Mouse (Mus musculus): ENCODE data around the gene Sh3pxd2b. TPM values are rescaled to one million over a fixed set of nuclear protein-coding genes. Genes with fewer than 3 reads are reported as not detected.

The Sh3pxd2b gene
- polyA plus RNA-seq, 1 experiment from 2014 or later, result 18.6 TPM

DNA sequence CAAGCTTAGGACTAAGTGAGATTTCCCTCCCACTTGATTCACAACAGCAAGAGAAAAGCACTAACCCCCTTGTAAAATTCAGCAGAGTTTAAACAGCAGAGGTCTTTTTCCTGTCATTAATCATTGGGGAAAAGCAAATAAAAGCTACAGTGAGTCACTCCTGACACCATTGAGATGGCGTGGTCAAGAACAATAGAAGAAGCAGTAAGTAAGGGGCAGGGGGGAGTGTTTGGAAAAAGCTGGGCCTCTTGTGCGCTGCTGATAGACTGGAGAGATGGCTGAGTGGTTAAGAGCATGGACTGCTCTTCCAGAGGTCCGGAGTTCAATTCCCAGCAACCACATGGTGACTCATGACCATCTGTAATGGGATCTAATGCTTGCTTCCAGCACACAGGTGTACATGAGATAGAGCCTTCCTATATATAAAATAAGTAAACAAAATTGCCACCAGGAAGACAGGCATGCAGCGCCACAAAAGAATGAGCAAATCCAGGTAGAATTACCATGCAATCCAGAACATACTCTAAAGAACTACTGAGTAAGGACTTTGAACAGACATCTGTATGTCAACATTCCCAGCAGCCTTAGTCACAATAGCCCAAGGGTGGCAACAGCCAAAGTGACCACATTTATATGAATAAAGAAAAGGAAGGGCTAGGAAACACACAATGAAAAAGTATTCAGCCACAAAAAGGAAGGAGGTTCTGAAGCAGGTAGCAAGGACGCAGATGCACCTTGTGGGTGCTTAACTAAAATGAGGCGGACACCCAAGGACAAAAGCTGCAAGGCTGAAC is 1.9 kb upstream of the Sh3pxd2b start:
- Histone ChIP-seq H3K4me1 (peaks cover 37% of the 10 kb centered on the region), H3K27me3 (replicated peaks) (no peaks in the 10 kb centered on the region), H3K27ac (peak overlapping the region; percentile 70), H3K9ac (no peak overlapping the region), H3K36me3 (no peaks in the 10 kb centered on the region), H3K4me2 (0 out of 2 replicates have a peak overlapping the region, but pooled peaks have one; percentile 14), H3K9me3 (no peaks in the 10 kb centered on the region), H3K4me3 (replicated peaks) (no peak overlapping the region)
- 56% methylated on average over 6 of the region's 6 CpGs for WGBS
- ATAC-seq (ENCODE audit: insufficient read depth, low FRiP score, low read depth), result peak; percentile 56

DNA sequence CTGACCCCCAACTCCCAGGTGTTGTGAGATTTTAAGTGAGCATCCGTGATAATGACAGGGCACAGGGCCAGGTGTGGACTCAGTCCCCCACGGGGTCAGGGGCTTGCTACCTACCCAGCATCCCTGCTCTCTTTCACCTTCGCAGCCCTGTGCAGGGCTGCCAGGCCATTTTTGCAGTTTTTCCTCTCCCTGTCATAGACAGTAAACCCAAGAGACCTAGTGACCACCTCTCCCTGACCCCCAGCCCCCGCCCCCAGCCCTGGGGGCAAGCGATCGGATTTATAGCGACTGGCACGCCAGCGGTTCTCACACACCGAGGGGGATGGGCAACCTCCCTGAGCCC is 385 bp upstream of the Sh3pxd2b start:
- H3K27me3 ChIP-seq (replicated peaks), result no peaks in the 10 kb centered on the region
- peak overlapping the region; percentile 84 for H3K4me3 ChIP-seq (replicated peaks)
- H3K27ac ChIP-seq, result peak overlapping the region; percentile 86
- peaks cover 10% of the 10 kb centered on the region for H3K36me3 ChIP-seq
- H3K9ac ChIP-seq, result peak overlapping the region; percentile 92
- ATAC-seq (ENCODE audit: insufficient read depth, low FRiP score, low read depth), result no peak
- H3K4me2 ChIP-seq, result peak overlapping the region; percentile 89
- peaks cover 34% of the 10 kb centered on the region for H3K4me1 ChIP-seq
- 4% methylated on average over 10 of the region's 10 CpGs for WGBS
- no peaks in the 10 kb centered on the region for H3K9me3 ChIP-seq

DNA sequence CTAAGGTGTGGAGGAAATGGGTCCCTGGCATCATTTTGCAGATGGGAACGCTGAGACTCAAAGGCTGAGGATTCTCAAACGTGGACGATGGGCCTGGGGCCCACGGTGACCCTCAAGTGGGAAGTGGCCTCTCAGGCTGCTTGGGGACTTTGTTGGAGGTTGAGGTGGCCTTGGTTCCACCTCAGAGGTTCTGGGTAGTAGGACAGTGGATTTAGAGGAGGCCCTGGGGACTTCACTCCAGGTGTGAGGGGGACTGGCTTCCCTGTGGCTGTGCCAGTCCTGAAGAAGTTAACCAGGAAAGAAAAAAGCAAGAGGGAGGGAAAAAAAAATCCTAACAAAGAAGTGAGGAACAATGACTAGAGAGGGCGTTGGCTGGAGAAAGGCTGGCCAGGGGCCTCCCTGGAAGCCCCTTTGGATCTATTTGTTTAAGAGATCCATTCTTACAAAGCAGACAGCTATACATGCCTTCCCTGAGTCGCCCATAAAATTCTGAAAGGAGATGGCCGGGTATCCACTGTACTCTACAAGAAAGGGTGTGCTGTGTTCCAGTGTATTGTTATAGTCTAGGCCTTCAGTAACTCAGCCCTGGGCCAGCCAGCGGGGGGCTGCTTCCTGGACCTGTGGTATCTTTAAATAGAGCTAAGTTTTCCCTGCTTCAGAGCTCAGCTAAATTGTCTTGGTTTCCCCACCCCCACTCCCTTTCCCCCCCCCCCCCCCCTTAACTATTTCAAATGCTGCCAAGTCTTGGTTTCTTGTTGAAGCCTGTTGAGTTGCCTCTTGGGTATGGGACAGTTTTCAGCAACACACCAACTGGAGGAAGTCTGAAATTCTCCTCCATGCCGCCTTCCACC is 1.0 kb downstream of the Sh3pxd2b start:
- peak overlapping the region; percentile 92 for H3K9ac ChIP-seq
- H3K4me1 ChIP-seq, result peaks cover 34% of the 10 kb centered on the region
- peak overlapping the region; percentile 84 for H3K4me3 ChIP-seq (replicated peaks)
- no peaks in the 10 kb centered on the region for H3K27me3 ChIP-seq (replicated peaks)
- H3K4me2 ChIP-seq, result peak overlapping the region; percentile 89
- peak overlapping the region; percentile 86 for H3K27ac ChIP-seq
- WGBS, result 20% methylated on average over 9 of the region's 9 CpGs
- H3K36me3 ChIP-seq, result peaks cover 16% of the 10 kb centered on the region
- H3K9me3 ChIP-seq, result no peaks in the 10 kb centered on the region
- no peak for ATAC-seq (ENCODE audit: insufficient read depth, low FRiP score, low read depth)

DNA sequence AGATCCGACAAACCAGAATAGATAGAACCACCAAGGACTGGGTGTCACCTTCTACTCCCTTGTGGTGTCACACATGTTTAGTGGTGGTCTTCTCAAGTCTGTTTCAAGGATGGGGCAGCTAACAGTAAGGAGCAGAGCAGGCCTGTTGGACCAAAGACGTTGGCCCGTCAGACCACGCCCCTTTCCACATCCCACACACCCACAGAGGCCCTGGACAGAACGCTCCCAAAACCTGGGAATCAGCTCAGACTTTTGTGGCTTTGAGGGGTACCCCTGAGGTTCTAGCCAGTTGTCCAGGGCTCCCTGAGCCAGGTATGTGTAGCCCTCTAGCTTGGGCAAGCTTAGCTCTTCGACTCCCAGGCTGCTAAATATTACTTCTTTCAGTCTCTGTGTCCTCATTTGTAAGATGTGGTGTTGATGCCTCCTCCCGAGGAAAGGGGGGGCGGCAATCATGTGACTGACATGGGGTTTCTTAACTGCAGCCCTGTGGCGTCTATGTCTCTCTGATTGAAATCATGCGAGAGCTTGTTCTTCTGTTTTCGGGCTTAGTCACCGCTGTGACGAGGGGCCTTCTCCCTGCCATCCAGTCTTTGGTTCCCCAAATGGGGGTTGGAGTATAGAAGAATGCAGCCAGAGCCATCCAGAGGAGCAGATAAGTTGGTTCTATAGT is 1.8 kb downstream of the Sh3pxd2b start:
- Histone ChIP-seq H3K27me3 (replicated peaks) (no peaks in the 10 kb centered on the region), H3K4me1 (peaks cover 34% of the 10 kb centered on the region), H3K27ac (peak overlapping the region; percentile 59; the same call in 1 of the 2 replicates), H3K36me3 (peaks cover 16% of the 10 kb centered on the region), H3K9me3 (no peaks in the 10 kb centered on the region), H3K4me2 (peak overlapping the region; percentile 89), H3K9ac (no peak overlapping the region), H3K4me3 (replicated peaks) (peak overlapping the region; percentile 84)
- no peak for ATAC-seq (ENCODE audit: insufficient read depth, low FRiP score, low read depth)
- WGBS, result 56% methylated on average over 13 of the region's 13 CpGs

DNA sequence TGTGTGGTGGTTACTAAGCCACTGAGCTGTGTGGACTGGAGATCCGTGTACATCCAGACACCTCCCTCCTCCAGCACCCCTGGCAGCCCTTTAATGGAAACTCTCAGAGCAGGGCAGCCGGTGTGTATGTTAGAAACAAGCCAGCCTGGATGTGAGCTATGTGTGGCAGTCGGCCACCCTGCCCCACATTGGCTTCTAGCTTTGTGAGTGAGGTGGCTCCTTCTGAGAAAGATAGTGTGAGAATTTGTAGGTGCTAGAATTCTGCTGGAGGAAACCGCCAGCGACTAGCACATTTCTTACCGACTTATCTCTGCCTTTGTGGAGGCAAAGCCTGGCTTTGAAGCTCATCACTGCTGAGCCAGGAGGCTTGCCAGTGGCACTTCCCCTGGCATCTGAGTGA is 5.3 kb downstream of the Sh3pxd2b start:
- WGBS, result 74% methylated on average over 6 of the region's 6 CpGs
- H3K9ac ChIP-seq, result no peak overlapping the region
- no peaks in the 10 kb centered on the region for H3K9me3 ChIP-seq
- peaks cover 23% of the 10 kb centered on the region for H3K36me3 ChIP-seq
- H3K27me3 ChIP-seq (replicated peaks), result no peaks in the 10 kb centered on the region
- no peak for ATAC-seq (ENCODE audit: insufficient read depth, low FRiP score, low read depth)
- no peak overlapping the region for H3K4me2 ChIP-seq
- no peak overlapping the region for H3K27ac ChIP-seq
- H3K4me3 ChIP-seq (replicated peaks), result no peak overlapping the region
- peaks cover 26% of the 10 kb centered on the region for H3K4me1 ChIP-seq

DNA sequence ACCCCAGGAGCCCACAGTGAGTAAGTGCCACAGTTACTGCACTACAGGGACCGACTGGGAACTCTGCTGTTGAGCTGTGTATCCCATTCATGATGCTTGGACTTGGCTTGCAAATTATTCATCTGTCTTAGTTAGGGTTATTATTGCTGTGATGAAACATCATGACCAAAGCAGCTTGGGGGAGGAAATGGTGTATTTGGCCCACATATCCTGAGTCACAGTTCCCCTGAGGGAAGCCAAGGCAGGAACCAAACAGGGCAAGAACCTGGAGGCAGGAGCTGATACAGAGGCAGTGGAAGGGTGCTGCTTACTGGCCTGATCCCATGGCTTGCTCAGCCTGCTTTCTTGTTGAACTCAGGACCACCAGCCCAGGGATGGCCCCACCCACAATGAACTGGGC is 7.8 kb downstream of the Sh3pxd2b start:
- Histone ChIP-seq H3K36me3 (peaks cover 23% of the 10 kb centered on the region), H3K4me3 (replicated peaks) (no peak overlapping the region), H3K9me3 (no peaks in the 10 kb centered on the region), H3K27ac (no peak overlapping the region), H3K4me1 (peaks cover 15% of the 10 kb centered on the region), H3K9ac (no peak overlapping the region), H3K27me3 (replicated peaks) (no peaks in the 10 kb centered on the region), H3K4me2 (no peak overlapping the region)
- 64% methylated on average over 1 of the region's 1 CpGs for WGBS
- ATAC-seq (ENCODE audit: insufficient read depth, low FRiP score, low read depth), result no peak

DNA sequence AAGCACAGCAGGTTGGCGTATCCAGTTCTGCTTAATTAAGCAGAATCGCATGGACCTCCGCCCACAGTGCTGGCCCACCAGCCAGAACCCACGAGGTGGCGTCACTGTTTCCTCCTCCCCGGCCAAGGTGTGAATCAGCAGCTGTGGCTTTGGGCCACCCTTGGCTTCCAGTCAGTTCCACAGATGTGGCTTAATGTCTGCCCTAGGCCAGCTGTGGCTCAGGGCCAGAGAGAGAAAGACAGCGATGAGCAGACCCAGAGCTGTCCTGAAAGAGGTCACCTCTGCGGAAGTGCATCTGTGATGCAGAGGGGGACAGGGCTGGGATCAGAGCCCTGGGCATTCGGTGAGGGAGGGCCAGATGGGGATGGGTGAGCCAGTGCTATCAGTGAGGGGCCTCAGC is 10.1 kb downstream of the Sh3pxd2b start:
- no peak for ATAC-seq (ENCODE audit: insufficient read depth, low FRiP score, low read depth)
- Histone ChIP-seq H3K4me1 (peaks cover 15% of the 10 kb centered on the region), H3K4me2 (no peak overlapping the region), H3K27ac (no peak overlapping the region), H3K27me3 (replicated peaks) (no peaks in the 10 kb centered on the region), H3K36me3 (0 out of 2 replicates have a peak, but pooled peaks cover 10% of the 10 kb centered on the region), H3K9me3 (no peaks in the 10 kb centered on the region), H3K9ac (no peak overlapping the region), H3K4me3 (replicated peaks) (no peak overlapping the region)
- 51% methylated on average over 9 of the region's 9 CpGs for WGBS

DNA sequence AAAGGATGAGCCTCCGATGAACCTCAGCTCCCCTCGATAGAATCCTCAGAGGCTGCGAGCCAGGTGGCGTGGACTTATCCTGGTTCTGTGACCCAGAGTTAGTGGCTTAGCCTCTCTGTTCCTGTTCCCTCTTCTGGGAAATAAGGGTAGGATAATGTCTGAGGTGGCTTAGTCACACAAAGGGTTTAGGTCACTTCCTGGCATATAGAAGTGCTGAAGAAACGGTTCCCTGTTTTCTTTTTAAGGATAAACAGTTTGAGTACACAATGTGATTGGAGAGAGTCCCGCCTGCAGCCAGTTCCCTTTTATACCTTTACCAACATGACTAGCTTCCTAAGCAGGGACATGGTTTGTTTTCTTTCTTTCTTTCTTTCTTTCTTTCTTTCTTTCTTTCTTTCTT is 10.8 kb downstream of the Sh3pxd2b start:
- Histone ChIP-seq H3K4me1 (peaks cover 17% of the 10 kb centered on the region), H3K9me3 (no peaks in the 10 kb centered on the region), H3K27me3 (replicated peaks) (no peaks in the 10 kb centered on the region), H3K4me2 (no peak overlapping the region), H3K4me3 (replicated peaks) (no peak overlapping the region), H3K36me3 (0 out of 2 replicates have a peak, but pooled peaks cover 6% of the 10 kb centered on the region), H3K27ac (no peak overlapping the region), H3K9ac (no peak overlapping the region)
- ATAC-seq (ENCODE audit: insufficient read depth, low FRiP score, low read depth), result no peak
- WGBS, result 60% methylated on average over 6 of the region's 6 CpGs

DNA sequence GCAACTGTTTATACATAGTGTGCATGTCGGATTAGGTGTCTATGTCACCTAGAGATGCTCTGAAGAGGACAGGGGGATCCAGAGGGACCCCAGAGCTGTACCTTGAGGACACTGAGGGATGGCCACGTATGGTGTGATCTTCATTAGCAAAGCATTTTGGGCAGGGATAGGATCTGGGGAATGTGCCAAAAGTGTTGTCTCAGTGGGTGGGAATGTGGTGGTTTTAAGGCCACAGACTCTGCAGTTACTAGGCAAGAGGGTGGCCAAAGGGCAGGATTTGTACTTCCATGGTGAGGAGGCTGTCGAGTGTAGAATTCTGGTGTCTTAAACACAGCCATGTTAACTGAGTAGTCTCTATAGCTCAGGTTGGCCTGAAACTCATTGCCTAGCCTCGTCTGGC is 11.9 kb downstream of the Sh3pxd2b start:
- no peaks in the 10 kb centered on the region for H3K27me3 ChIP-seq (replicated peaks)
- peaks cover 28% of the 10 kb centered on the region for H3K4me1 ChIP-seq
- 0 out of 2 replicates have a peak, but pooled peaks cover 6% of the 10 kb centered on the region for H3K36me3 ChIP-seq
- H3K27ac ChIP-seq, result no peak overlapping the region
- 76% methylated on average over 4 of the region's 4 CpGs for WGBS
- H3K4me2 ChIP-seq, result no peak overlapping the region
- ATAC-seq (ENCODE audit: insufficient read depth, low FRiP score, low read depth), result no peak
- no peaks in the 10 kb centered on the region for H3K9me3 ChIP-seq
- H3K4me3 ChIP-seq (replicated peaks), result no peak overlapping the region
- H3K9ac ChIP-seq, result no peak overlapping the region

DNA sequence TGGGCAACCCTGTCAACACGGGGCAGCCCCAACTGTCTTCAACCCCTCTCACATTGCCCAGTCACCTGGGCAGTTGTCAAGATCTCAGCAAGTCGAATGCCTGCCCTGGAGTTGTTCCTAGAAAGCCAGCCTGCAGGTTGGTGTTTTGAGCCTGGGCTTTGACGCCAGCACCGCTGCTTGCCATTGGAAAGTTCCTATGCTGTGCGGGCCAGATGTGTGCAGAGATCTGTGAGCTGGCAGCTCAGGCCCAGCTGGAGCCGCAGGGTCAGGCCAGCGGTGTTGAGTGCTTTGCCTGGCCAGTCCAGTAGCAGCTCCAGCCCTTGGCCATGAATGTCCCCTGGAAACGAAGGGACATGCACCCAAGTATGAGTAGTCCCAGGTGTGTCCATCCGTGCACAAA is 14.2 kb downstream of the Sh3pxd2b start:
- WGBS, result 92% methylated on average over 9 of the region's 9 CpGs
- Histone ChIP-seq H3K4me3 (replicated peaks) (no peak overlapping the region), H3K27me3 (replicated peaks) (no peaks in the 10 kb centered on the region), H3K27ac (no peak overlapping the region), H3K36me3 (0 out of 2 replicates have a peak, but pooled peaks cover 6% of the 10 kb centered on the region), H3K9me3 (no peaks in the 10 kb centered on the region), H3K4me2 (no peak overlapping the region), H3K4me1 (peaks cover 36% of the 10 kb centered on the region; the same call in 1 of the 2 replicates), H3K9ac (no peak overlapping the region)
- ATAC-seq (ENCODE audit: insufficient read depth, low FRiP score, low read depth), result no peak

DNA sequence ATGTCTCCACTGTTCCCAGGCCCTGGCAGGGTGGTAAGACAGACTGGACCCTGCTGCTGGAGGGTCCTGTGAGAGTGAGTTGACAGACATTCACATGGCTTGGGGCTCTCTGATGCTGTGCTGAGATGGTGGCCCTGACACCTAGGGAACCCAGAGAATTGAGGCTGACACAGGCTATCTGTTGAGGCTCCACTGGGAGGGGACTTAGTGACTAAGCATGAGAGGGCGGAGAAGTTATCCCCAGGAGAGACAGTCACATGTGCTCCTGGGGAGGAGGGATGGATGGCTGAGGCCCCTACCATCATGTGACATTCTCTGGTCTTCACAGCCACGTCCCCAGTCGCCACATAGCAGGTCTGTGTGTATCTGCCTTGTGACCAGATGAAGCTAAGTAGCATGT is 15.6 kb downstream of the Sh3pxd2b start:
- Histone ChIP-seq H3K9me3 (no peaks in the 10 kb centered on the region), H3K4me1 (peaks cover 31% of the 10 kb centered on the region; the same call in 1 of the 2 replicates), H3K4me3 (replicated peaks) (no peak overlapping the region), H3K27ac (0 out of 2 replicates have a peak overlapping the region, but pooled peaks have one; percentile 8), H3K36me3 (no peaks in the 10 kb centered on the region), H3K4me2 (no peak overlapping the region), H3K9ac (no peak overlapping the region), H3K27me3 (replicated peaks) (no peaks in the 10 kb centered on the region)
- no peak for ATAC-seq (ENCODE audit: insufficient read depth, low FRiP score, low read depth)
- 66% methylated on average over 3 of the region's 3 CpGs for WGBS
